Mouse (Mus musculus): ENCODE data around the gene Ifih1. TPM values are rescaled to one million over a fixed set of nuclear protein-coding genes. Genes with fewer than 3 reads are reported as not detected.
A peak's percentile ranks its signal among the peaks of the same experiment; 100 is the strongest.

The Ifih1 gene
- polyA plus RNA-seq, 1 experiment from 2014 or later, result 6.2 TPM

GRCm38 (mm10) chr2:62670301-62670700 lies 24.2 kb upstream of the Ifih1 start:
- DNase-seq (ENCODE audit: low spot score) (no peak), ATAC-seq (replicated peaks; ENCODE audit: low FRiP score, low read depth) (no peak)
- H3K4me1 ChIP-seq (replicated peaks; ENCODE audit: insufficient read depth, low read length), result no peaks in the 10 kb centered on the region
- no peaks in the 10 kb centered on the region for H3K9me3 ChIP-seq (replicated peaks; ENCODE audit: low read length)
- H3K27ac ChIP-seq, result no peak overlapping the region
- H3K4me2 ChIP-seq (ENCODE audit: low read length), result no peak overlapping the region
- no peaks in the 10 kb centered on the region for H3K27me3 ChIP-seq (ENCODE audit: insufficient read depth, low read length)
- no peak for TF ChIP-seq CTCF (IDR thresholded peaks at IDR 0.05; ENCODE audit: low read depth)
- WGBS, result 76% methylated on average over 5 of the region's 5 CpGs
- no peaks in the 10 kb centered on the region for H3K36me3 ChIP-seq (ENCODE audit: insufficient read depth, low read length)
- no peak overlapping the region for H3K4me3 ChIP-seq (replicated peaks; ENCODE audit: low read depth, low read length)
- no peak overlapping the region for H3K9ac ChIP-seq (ENCODE audit: low read depth, low read length)

- Histone ChIP-seq H3K4me1 (replicated peaks; ENCODE audit: insufficient read depth, low read length) (no peaks in the 10 kb centered on the region), H3K36me3 (ENCODE audit: insufficient read depth, low read length) (no peaks in the 10 kb centered on the region), H3K4me3 (replicated peaks; ENCODE audit: low read depth, low read length) (no peak overlapping the region), H3K27ac (no peak overlapping the region), H3K9ac (ENCODE audit: low read depth, low read length) (no peak overlapping the region), H3K9me3 (replicated peaks; ENCODE audit: low read length) (no peaks in the 10 kb centered on the region), H3K4me2 (ENCODE audit: low read length) (no peak overlapping the region), H3K27me3 (ENCODE audit: insufficient read depth, low read length) (no peaks in the 10 kb centered on the region)
- no peak for TF ChIP-seq CTCF (IDR thresholded peaks at IDR 0.05; ENCODE audit: low read depth)
- ATAC-seq (replicated peaks; ENCODE audit: low FRiP score, low read depth), result no peak
- WGBS, result 28% methylated on average over 3 of the region's 3 CpGs
- peak; percentile 65 for DNase-seq (ENCODE audit: low spot score)
Observed at GRCm38 (mm10) chr2:62669848-62670247, 23.8 kb upstream of the Ifih1 start.

GRCm38 (mm10) chr2:62665536-62665935 lies 19.5 kb upstream of the Ifih1 start:
- no peak for DNase-seq (ENCODE audit: low spot score)
- Histone ChIP-seq H3K27ac (no peak overlapping the region), H3K4me3 (replicated peaks; ENCODE audit: low read depth, low read length) (no peak overlapping the region), H3K9me3 (replicated peaks; ENCODE audit: low read length) (no peaks in the 10 kb centered on the region), H3K4me2 (ENCODE audit: low read length) (no peak overlapping the region), H3K4me1 (replicated peaks; ENCODE audit: insufficient read depth, low read length) (no peaks in the 10 kb centered on the region), H3K9ac (ENCODE audit: low read depth, low read length) (no peak overlapping the region), H3K27me3 (ENCODE audit: insufficient read depth, low read length) (no peaks in the 10 kb centered on the region), H3K36me3 (ENCODE audit: insufficient read depth, low read length) (no peaks in the 10 kb centered on the region)
- 57% methylated on average over 1 of the region's 1 CpGs for whole genome bisulfite sequencing
- TF ChIP-seq CTCF (IDR thresholded peaks at IDR 0.05; ENCODE audit: low read depth), result no peak
- ATAC-seq (replicated peaks; ENCODE audit: low FRiP score, low read depth), result no peak

- DNase-seq (ENCODE audit: low spot score), result no peak
- no peak for ATAC-seq (replicated peaks; ENCODE audit: low FRiP score, low read depth)
- Histone ChIP-seq H3K27me3 (ENCODE audit: insufficient read depth, low read length) (no peaks in the 10 kb centered on the region), H3K9me3 (replicated peaks; ENCODE audit: low read length) (no peaks in the 10 kb centered on the region), H3K27ac (no peak overlapping the region), H3K4me1 (replicated peaks; ENCODE audit: insufficient read depth, low read length) (no peaks in the 10 kb centered on the region), H3K36me3 (ENCODE audit: insufficient read depth, low read length) (no peaks in the 10 kb centered on the region), H3K4me2 (ENCODE audit: low read length) (peak overlapping the region; percentile 87), H3K4me3 (replicated peaks; ENCODE audit: low read depth, low read length) (peak overlapping the region; percentile 64; the same call in 1 of the 2 replicates), H3K9ac (ENCODE audit: low read depth, low read length) (0 out of 2 replicates have a peak overlapping the region, but pooled peaks have one; percentile 40)
- no peak for TF ChIP-seq CTCF (IDR thresholded peaks at IDR 0.05; ENCODE audit: low read depth)
- 64% methylated on average over 7 of the region's 7 CpGs for WGBS
Observed at GRCm38 (mm10) chr2:62664839-62665238, 18.8 kb upstream of the Ifih1 start.

- WGBS, result under 1% methylated on average over 43 of the region's 43 CpGs
- peak within 1 kb of the TSS; percentile 87 for H3K4me2 ChIP-seq (ENCODE audit: low read length)
- TF ChIP-seq CTCF (IDR thresholded peaks at IDR 0.05; ENCODE audit: low read depth), result no peak
Observed at GRCm38 (mm10) chr2:62664135-62664670, 18.1 kb upstream of the Ifih1 start, which contains the start of gene Gca. Gene Gca (plus strand): TSS chr2:62664285.

GRCm38 (mm10) chr2:62662560-62662959 lies 16.5 kb upstream of the Ifih1 start:
- no peak for TF ChIP-seq CTCF (IDR thresholded peaks at IDR 0.05; ENCODE audit: low read depth)
- Histone ChIP-seq H3K9ac (ENCODE audit: low read depth, low read length) (no peak overlapping the region), H3K9me3 (replicated peaks; ENCODE audit: low read length) (no peaks in the 10 kb centered on the region), H3K4me1 (replicated peaks; ENCODE audit: insufficient read depth, low read length) (no peaks in the 10 kb centered on the region), H3K4me3 (replicated peaks; ENCODE audit: low read depth, low read length) (no peak overlapping the region), H3K4me2 (ENCODE audit: low read length) (no peak overlapping the region), H3K27ac (no peak overlapping the region), H3K27me3 (ENCODE audit: insufficient read depth, low read length) (no peaks in the 10 kb centered on the region), H3K36me3 (ENCODE audit: insufficient read depth, low read length) (no peaks in the 10 kb centered on the region)
- ATAC-seq (replicated peaks; ENCODE audit: low FRiP score, low read depth), result no peak
- WGBS, result 95% methylated on average over 3 of the region's 3 CpGs
- DNase-seq (ENCODE audit: low spot score), result no peak

More at GRCm38 (mm10) chr2:62664135-62664670, 18.1 kb upstream of the Ifih1 start, which contains the start of gene Gca:
- H3K27ac ChIP-seq, result peak within 1 kb of the TSS; percentile 77
- no peaks in the 10 kb centered on the region for H3K27me3 ChIP-seq (ENCODE audit: insufficient read depth, low read length)
- ATAC-seq (replicated peaks; ENCODE audit: low FRiP score, low read depth) (peak; percentile 99), DNase-seq (ENCODE audit: low spot score) (peak; percentile 89)
- H3K4me3 ChIP-seq (replicated peaks; ENCODE audit: low read depth, low read length), result peak within 1 kb of the TSS; percentile 64
- no peaks in the 10 kb centered on the region for H3K4me1 ChIP-seq (replicated peaks; ENCODE audit: insufficient read depth, low read length)
- H3K36me3 ChIP-seq (ENCODE audit: insufficient read depth, low read length), result no peaks in the 10 kb centered on the region
- H3K9ac ChIP-seq (ENCODE audit: low read depth, low read length), result peak within 1 kb of the TSS; percentile 56
- no peaks in the 10 kb centered on the region for H3K9me3 ChIP-seq (replicated peaks; ENCODE audit: low read length)

- Histone ChIP-seq H3K9ac (ENCODE audit: low read depth, low read length) (no peak overlapping the region), H3K4me2 (ENCODE audit: low read length) (no peak overlapping the region), H3K36me3 (ENCODE audit: insufficient read depth, low read length) (no peaks in the 10 kb centered on the region), H3K4me3 (replicated peaks; ENCODE audit: low read depth, low read length) (no peak overlapping the region), H3K27ac (no peak overlapping the region), H3K4me1 (replicated peaks; ENCODE audit: insufficient read depth, low read length) (no peaks in the 10 kb centered on the region), H3K9me3 (replicated peaks; ENCODE audit: low read length) (no peaks in the 10 kb centered on the region), H3K27me3 (ENCODE audit: insufficient read depth, low read length) (no peaks in the 10 kb centered on the region)
- WGBS, result 51% methylated on average over 6 of the region's 6 CpGs
- TF ChIP-seq CTCF (IDR thresholded peaks at IDR 0.05; ENCODE audit: low read depth), result peak; percentile 29; the same call in 1 of the 2 replicates
- ATAC-seq (replicated peaks; ENCODE audit: low FRiP score, low read depth) (no peak), DNase-seq (ENCODE audit: low spot score) (no peak)
Observed at GRCm38 (mm10) chr2:62660565-62660964, 14.5 kb upstream of the Ifih1 start.
